In genomic region chr1:137620672-137621071, GRCm38 (mm10) we compare ENCODE assay signal across 14 mouse cellular contexts.
DNase-seq lines count a peak whose midpoint lies in the region; ATAC-seq and TF ChIP-seq lines count a peak whose summit lies in the region.
"Had no signal": no experiment of that assay in that cellular context is flagged by ENCODE, and none has a peak within 500 bp of the region (broad histone marks: within the 10 kb centered on the region; RNA-seq: fewer than 3 reads in every experiment).

No protein-coding gene starts in this region.

- peaks cover 6% of the 10 kb centered on the region; the same call in 1 of the 2 replicates for H3K4me1 ChIP-seq in lung, adult 2 months (ENCODE audit: control insufficient read depth, insufficient read depth, low read length)
- no peaks in the 10 kb centered on the region for H3K4me1 ChIP-seq in forebrain, postnatal 0 days (ENCODE audit: insufficient read depth)
- H3K4me1 ChIP-seq: embryonic facial prominence, embryonic 12.5 days; forebrain, embryonic 13.5 days; megakaryocyte, embryonic 14.5 days had no signal

- no peak for ATAC-seq in forebrain, postnatal 0 days
- ATAC-seq: forebrain, embryonic 13.5 days had no signal

- H3K9me3 ChIP-seq in forebrain, postnatal 0 days (ENCODE audit: low read length) = no peaks in the 10 kb centered on the region
- H3K9me3 ChIP-seq: embryonic facial prominence, embryonic 12.5 days; forebrain, embryonic 13.5 days; heart, embryonic 13.5 days; megakaryocyte, embryonic 14.5 days had no signal

- H3K9ac ChIP-seq in forebrain, postnatal 0 days = no peak overlapping the region
- H3K9ac ChIP-seq: embryonic facial prominence, embryonic 12.5 days; forebrain, embryonic 13.5 days; heart, embryonic 13.5 days had no signal

- no peaks in the 10 kb centered on the region for H3K36me3 ChIP-seq in forebrain, postnatal 0 days (ENCODE audit: insufficient read depth)
- H3K36me3 ChIP-seq: embryonic facial prominence, embryonic 12.5 days; heart, embryonic 13.5 days had no signal

- no peak overlapping the region for H3K4me2 ChIP-seq in forebrain, postnatal 0 days (ENCODE audit: low read depth)
- H3K4me2 ChIP-seq: embryonic facial prominence, embryonic 12.5 days; forebrain, embryonic 13.5 days; heart, embryonic 13.5 days had no signal

- TF ChIP-seq CTCF in lung, adult 2 months (IDR thresholded peaks at IDR 0.05; ENCODE audit: insufficient read depth, low read length) = no peak
- TF ChIP-seq CTCF in forebrain, postnatal 0 days (IDR thresholded peaks at IDR 0.05; ENCODE audit: low read depth) = no peak

- 42% methylated on average over 5 of the region's 5 CpGs for WGBS in lung, adult 2 months
- 81% methylated on average over 5 of the region's 5 CpGs for WGBS in forebrain, postnatal 0 days

- H3K27ac ChIP-seq in forebrain, postnatal 0 days (ENCODE audit: low read depth, low read length) = no peak overlapping the region
- H3K27ac ChIP-seq: embryonic facial prominence, embryonic 12.5 days; forebrain, embryonic 13.5 days; heart, embryonic 13.5 days had no signal

- intact Hi-C loops in heart, postnatal 36 days (cut with DNase I) = loop anchor here (2.0 kb wide), 1 partner anchor 24 kb away; no protein-coding TSS in a partner anchor

- peak; percentile 3 for DNase-seq in adrenal gland, postnatal 14 days
- DNase-seq in adrenal gland, postnatal 25 days = no peak
- peak; percentile 4 for DNase-seq in lung, adult 18-20 months
- DNase-seq in lung, adult 2 months = no peak
- peak; percentile 9 to 11 for DNase-seq in heart, postnatal 36 days
- peak; percentile 28 for DNase-seq in lung, postnatal 36 days
- no peak for DNase-seq in forebrain, postnatal 0 days
- no peak for DNase-seq in cerebellum, postnatal 25 days
- DNase-seq: cerebellum, adult 8-10 months; spleen, adult 18-20 months had no signal

- H3K27me3 ChIP-seq in forebrain, postnatal 0 days (ENCODE audit: insufficient read depth, low read length) = no peaks in the 10 kb centered on the region
- H3K27me3 ChIP-seq: embryonic facial prominence, embryonic 12.5 days; forebrain, embryonic 13.5 days; heart, embryonic 13.5 days; megakaryocyte, embryonic 14.5 days had no signal

- no peak overlapping the region for H3K4me3 ChIP-seq in lung, adult 2 months (replicated peaks; ENCODE audit: extremely low read depth, low read depth, low read length)
- H3K4me3 ChIP-seq in forebrain, postnatal 0 days (ENCODE audit: low read depth, low read length) = no peak overlapping the region
- H3K4me3 ChIP-seq: embryonic facial prominence, embryonic 12.5 days; forebrain, embryonic 13.5 days; heart, embryonic 13.5 days; megakaryocyte, embryonic 14.5 days had no signal

- no peak for TF ChIP-seq POLR2A in lung, adult 2 months (IDR thresholded peaks at IDR 0.05; ENCODE audit: borderline replicate concordance, extremely low read depth, low read depth, low read length)

Comparison
In these comparisons a context has a peak if more than half of its experiments do, and no peak if none do; other contexts are left out.
1. DNase-seq: peak in adrenal gland, postnatal 14 days (single experiment), lung, adult 18-20 months (2 of 2), heart, postnatal 36 days (2 of 2) and lung, postnatal 36 days (single experiment); none in adrenal gland, postnatal 25 days (single experiment), lung, adult 2 months (single experiment), forebrain, postnatal 0 days (single experiment) and cerebellum, postnatal 25 days (0 of 2).